Mouse (Mus musculus) E14TG2a.4 (cell line): ENCODE data around the gene Accsl.

Experiments
- CTCF ChIP-seq: conservative IDR thresholded peaks from 2 replicates; pipeline ENCODE4 v1.5.1; 2014; ENCODE audit warnings: low read length
- NANOG ChIP-seq: IDR thresholded peaks from 2 replicates; pipeline ENCODE4 v1.6.1; 2014; ENCODE audit warnings: borderline replicate concordance, low read length, mixed read lengths
- POU5F1 ChIP-seq: IDR thresholded peaks from 2 replicates; pipeline ENCODE4 v1.6.1; 2014; ENCODE audit warnings: low read length, borderline replicate concordance

DNA sequence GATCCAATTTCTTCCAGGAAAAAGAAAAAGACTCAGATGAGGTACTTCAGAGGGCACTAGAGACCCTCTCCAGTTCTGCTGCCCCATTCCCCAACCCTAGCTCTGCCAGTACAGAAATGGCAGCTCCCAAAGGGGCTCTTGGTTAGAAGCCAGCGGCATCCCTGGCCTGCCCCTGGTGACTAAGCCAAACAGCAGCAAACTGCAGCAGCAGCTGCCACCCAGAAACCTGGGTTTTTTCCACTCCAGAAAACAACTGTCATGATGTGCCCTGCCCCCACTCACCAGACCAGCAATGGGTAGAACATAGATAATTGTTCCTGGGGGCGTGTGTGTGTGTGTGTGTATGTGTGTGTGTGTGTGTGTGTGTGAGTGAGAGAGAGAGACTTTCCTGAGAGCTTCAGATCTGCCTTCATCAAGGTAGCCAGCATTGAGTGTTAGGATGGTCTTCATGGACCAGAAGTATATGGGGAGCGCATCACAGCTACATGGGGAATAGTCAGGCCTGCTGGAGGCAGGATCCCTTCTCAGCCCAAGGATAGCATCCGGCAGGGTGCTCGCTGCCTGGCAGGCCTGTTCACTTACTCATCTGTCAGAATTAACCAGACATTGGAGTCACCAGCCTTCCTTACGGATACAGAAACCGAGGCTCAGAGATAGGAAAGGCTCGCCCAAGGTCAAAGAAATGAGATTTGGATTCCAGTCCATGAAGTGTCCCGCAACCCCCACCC is 12.8 kb upstream of the Accsl start:
- TF ChIP-seq CTCF (no peak), POU5F1 (no peak), NANOG (no peak)
